1 mouse cellular context compared by ENCODE assay signal in the genomic region with DNA sequence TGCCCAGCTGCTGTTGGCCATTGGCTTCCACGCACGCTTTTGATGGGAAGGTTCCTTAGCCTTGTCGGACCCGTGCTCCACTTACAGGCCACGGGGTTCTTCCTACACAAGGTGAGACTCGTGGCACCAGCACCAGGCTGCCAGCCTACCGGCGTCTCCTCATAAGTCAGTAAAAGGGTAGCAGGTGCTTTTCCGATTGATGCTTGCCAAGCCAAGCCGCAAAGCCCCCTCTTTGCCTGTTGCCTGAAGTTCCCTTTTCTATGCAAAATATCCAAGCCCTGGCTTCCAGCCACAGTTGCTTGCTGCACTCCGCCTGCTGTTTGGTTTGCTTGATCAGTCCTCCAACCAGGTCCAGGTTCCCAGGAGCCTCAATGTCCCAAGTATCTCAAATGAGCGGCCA.
TF ChIP-seq lines count a peak whose summit lies in the region.

No protein-coding gene starts in this region.

TF ChIP-seq in MEL, 35 proteins besides CTCF, POLR2A, EP300 and RAD21:
- TF ChIP-seq TBP (IDR thresholded peaks at IDR 0.05; ENCODE audit: low read depth, low read length), result no peak; the same call in 1 of the 2 replicates
- TF ChIP-seq MAFK (IDR thresholded peaks at IDR 0.05; ENCODE audit: borderline replicate concordance, low read depth, low read length), result no peak
- TF ChIP-seq NRF1 (IDR thresholded peaks at IDR 0.05; ENCODE audit: insufficient read depth, low read depth, low read length, poor library complexity, severe bottlenecking), result no peak
- TF ChIP-seq HCFC1 (IDR thresholded peaks at IDR 0.05; ENCODE audit: low read depth, low read length), result no peak
- no peak for TF ChIP-seq BHLHE40 (IDR thresholded peaks at IDR 0.05; ENCODE audit: borderline replicate concordance, low read depth, low read length)
- TF ChIP-seq POLR2AphosphoS2 (IDR thresholded peaks at IDR 0.05; ENCODE audit: low read length), result no peak
- no peak for TF ChIP-seq GABPA (IDR thresholded peaks at IDR 0.05; ENCODE audit: low read depth, low read length)
- no peak for TF ChIP-seq CHD2 (IDR thresholded peaks at IDR 0.05; ENCODE audit: low read length)
- no peak for TF ChIP-seq USF1 (IDR thresholded peaks at IDR 0.05; ENCODE audit: low read depth, low read length)
- TF ChIP-seq POLR2AphosphoS5 (IDR thresholded peaks at IDR 0.05; ENCODE audit: borderline replicate concordance, low read depth, low read length), result no peak
- no peak; the same call in 1 of the 2 replicates for TF ChIP-seq MAZ (IDR thresholded peaks at IDR 0.05; ENCODE audit: low read depth, low read length)
- TF ChIP-seq JUND (IDR thresholded peaks at IDR 0.05; ENCODE audit: low read depth, low read length), result no peak
- TF ChIP-seq ZMIZ1 (IDR thresholded peaks at IDR 0.05; ENCODE audit: low read depth, low read length), result no peak
- TF ChIP-seq SIN3A (IDR thresholded peaks at IDR 0.05; ENCODE audit: low read length), result no peak; the same call in 1 of the 2 replicates
- TF ChIP-seq MYC (IDR thresholded peaks at IDR 0.05; ENCODE audit: low read depth, low read length), result peak; percentile 60; the same call in 1 of the 2 replicates
- no peak for TF ChIP-seq ZC3H11A (IDR thresholded peaks at IDR 0.05; ENCODE audit: low read depth, low read length)
- no peak for TF ChIP-seq ZNF384 (IDR thresholded peaks at IDR 0.05; ENCODE audit: low read depth, low read length)
- TF ChIP-seq MEF2A (IDR thresholded peaks at IDR 0.05; ENCODE audit: extremely low read depth, insufficient replicate concordance, low read depth, low read length, poor library complexity, severe bottlenecking), result no peak
- TF ChIP-seq TCF12 (IDR thresholded peaks at IDR 0.05; ENCODE audit: low read depth, low read length), result peak; percentile 53; the same call in 1 of the 2 replicates
- TF ChIP-seq CHD1 (IDR thresholded peaks at IDR 0.05; ENCODE audit: low read depth, low read length), result peak; percentile 3; the same call in 1 of the 2 replicates
- TF ChIP-seq E2F4 (IDR thresholded peaks at IDR 0.05; ENCODE audit: borderline replicate concordance, low read depth, low read length), result no peak
- peak; percentile 75; the same call in 1 of the 2 replicates for TF ChIP-seq MXI1 (IDR thresholded peaks at IDR 0.05; ENCODE audit: low read depth, low read length)
- 0 out of 2 replicates have a peak, but pooled peaks have one; percentile 17 for TF ChIP-seq GATA1 (IDR thresholded peaks at IDR 0.05; ENCODE audit: low read depth, low read length)
- peak; percentile 73 for TF ChIP-seq TAL1 (IDR thresholded peaks at IDR 0.05; ENCODE audit: low read length)
- peak; percentile 71; the same call in 1 of the 2 replicates for TF ChIP-seq MAX (IDR thresholded peaks at IDR 0.05; ENCODE audit: low read length)
- TF ChIP-seq RCOR1 (IDR thresholded peaks at IDR 0.05; ENCODE audit: low read depth, low read length), result no peak
- peak; percentile 41; the same call in 1 of the 2 replicates for TF ChIP-seq NELFE (IDR thresholded peaks at IDR 0.05; ENCODE audit: low read depth, low read length)
- TF ChIP-seq KAT2A (conservative IDR thresholded peaks at IDR 0.05; ENCODE audit: low read depth, low read length), result no peak
- TF ChIP-seq USF2 (IDR thresholded peaks at IDR 0.05; ENCODE audit: borderline replicate concordance in 1 of 2, insufficient read depth in 1 of 2, low read depth in 1 of 2, low read length in 2 of 2), result no peak
- TF ChIP-seq UBTF (IDR thresholded peaks at IDR 0.05; ENCODE audit: borderline replicate concordance, insufficient read depth, low read depth, low read length), result no peak
- no peak for TF ChIP-seq ELF1 (IDR thresholded peaks at IDR 0.05; ENCODE audit: low read depth, low read length)
- no peak for TF ChIP-seq SMC3 (IDR thresholded peaks at IDR 0.05; ENCODE audit: low read depth, low read length)
- peak; percentile 73 for TF ChIP-seq ETS1 (IDR thresholded peaks at IDR 0.05; ENCODE audit: low read depth, low read length)
- TF ChIP-seq MYB (IDR thresholded peaks at IDR 0.05; ENCODE audit: low read depth, low read length), result 0 out of 2 replicates have a peak, but pooled peaks have one; percentile 30
- TF ChIP-seq ZKSCAN1 (IDR thresholded peaks at IDR 0.05; ENCODE audit: low read depth, low read length), result no peak
